Mouse (Mus musculus) mature B cell (primary cell): ENCODE data around the gene Ercc8.

Experiments used
- in situ Hi-C: fragments of 300-500 bp; cut with MboI; formaldehyde crosslinking; loops from 2 replicates; pipeline ENCODE4 v1.14.3; 2019

The Ercc8 gene

DNA sequence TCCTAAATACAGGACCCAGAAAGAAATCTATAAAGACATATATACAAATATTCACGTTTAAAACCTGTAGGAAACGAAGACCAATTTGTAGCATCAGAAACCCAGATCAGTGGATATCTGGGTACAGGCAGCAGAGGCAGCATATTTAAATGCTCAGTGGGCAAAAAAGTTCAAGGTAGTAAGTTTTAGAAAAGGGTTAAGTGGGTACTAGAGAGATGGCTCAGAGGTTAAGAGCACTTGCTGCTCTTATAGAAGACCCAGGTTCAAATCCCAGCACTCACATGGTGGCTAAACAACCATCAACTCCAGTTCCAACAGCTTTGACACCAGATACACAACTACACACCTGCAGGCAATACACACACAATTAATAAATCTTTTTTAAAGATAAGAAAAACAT lies 1.4 kb upstream of the Ercc8 start:
- in situ Hi-C loops, result loop anchor here (25.0 kb wide), 3 partner anchors 180 to 1220 kb away; partner anchors contain the start of genes Dimt1 and Ipo11

DNA sequence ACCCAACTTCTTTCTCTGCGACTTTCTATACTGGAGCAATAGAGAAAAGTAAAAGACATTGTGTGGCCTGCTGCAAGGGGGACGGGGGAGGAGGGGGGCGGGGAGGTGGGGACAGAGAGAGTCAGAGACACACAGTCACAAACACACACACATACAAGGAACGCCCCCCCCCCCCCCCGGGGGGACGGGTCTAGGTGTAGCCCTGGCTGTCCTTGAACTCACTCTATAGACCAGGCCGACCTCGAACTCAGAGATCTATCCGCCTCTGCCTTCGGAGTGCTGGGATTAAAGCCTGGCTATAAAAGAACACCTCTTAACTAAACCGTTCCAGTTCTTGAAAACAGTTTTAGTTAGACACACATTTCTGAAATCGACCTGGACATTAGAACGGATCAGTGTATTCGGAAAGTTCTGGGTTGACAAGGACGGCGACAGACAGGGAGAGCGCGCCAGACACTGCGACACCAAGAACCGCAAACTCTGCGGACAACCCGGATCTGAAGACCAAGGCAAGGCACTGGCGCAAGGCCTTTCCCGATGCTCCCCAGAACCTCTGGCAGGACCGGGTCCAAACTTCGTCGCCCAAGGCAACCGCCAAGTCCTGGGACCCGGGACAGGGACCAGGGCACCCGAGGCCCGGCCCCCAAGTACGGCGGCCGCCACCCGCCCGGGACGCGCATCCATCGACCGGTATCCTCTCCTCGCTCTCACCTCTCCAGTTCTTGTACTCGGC lies 633 bp upstream of the Ercc8 start:
- in situ Hi-C loops, result loop anchor here (25.0 kb wide), 3 partner anchors 179 to 1221 kb away; partner anchors contain the start of genes Dimt1 and Ipo11

DNA sequence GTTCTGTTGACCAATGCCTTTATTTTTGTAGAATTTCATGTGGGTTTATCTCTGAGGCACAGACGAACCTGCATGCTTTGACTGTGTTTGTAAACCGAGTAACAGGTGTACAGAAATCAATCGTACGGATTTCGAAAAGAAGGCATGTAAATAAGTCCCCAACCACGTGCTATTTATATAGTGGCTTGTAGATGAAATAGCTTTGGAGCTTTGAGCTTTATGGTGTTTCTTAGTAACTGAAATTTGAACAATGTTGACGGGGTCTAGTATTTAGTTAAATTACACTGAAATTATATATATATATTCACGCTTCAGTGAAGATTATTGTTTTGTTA lies 677 bp downstream of the Ercc8 start:
- in situ Hi-C loops, result loop anchor here (25.0 kb wide), 3 partner anchors 178 to 1222 kb away; partner anchors contain the start of genes Dimt1 and Ipo11

DNA sequence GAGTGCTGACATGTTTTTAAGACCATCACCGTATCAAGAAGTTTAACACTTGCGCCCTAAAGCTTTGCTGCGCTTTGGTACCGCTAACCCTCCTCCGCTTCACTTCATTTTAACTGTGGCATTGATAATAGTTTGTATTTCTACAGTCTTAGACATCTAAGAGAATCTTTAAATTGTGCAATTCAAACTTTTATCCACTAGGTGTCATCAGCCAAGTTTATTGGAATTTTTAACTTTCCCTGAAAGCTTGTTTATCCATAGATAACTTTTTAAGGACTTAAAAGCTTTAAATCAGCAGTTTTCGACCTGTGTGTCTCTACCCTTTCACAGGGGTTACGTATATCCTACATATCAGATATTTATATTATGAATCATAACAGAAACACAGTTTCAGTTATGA lies 1.4 kb downstream of the Ercc8 start:
- in situ Hi-C loops, result loop anchor here (25.0 kb wide), 3 partner anchors 177 to 1223 kb away; partner anchors contain the start of genes Dimt1 and Ipo11

DNA sequence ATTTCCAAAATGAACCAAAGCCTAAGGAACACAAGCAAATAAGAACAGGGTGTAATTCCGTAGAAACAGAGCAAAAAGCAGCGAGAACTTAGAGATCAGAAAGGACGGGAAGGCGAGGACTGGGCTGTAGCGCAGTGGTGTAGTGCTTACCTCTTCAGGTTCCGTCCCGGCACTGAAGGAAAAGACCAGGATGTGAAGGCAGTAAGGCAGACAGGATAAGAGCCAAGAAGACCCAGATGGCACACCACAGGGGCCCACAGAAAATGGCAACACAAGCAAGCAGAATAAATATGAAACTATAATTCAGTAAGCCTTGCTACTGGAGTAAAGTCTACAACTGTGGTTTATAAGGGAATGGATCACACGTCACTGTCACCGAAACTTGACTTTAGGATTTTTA lies 5.4 kb downstream of the Ercc8 start:
- in situ Hi-C loops, result loop anchor here (25.0 kb wide), 3 partner anchors 173 to 1227 kb away; partner anchors contain the start of genes Dimt1 and Ipo11

DNA sequence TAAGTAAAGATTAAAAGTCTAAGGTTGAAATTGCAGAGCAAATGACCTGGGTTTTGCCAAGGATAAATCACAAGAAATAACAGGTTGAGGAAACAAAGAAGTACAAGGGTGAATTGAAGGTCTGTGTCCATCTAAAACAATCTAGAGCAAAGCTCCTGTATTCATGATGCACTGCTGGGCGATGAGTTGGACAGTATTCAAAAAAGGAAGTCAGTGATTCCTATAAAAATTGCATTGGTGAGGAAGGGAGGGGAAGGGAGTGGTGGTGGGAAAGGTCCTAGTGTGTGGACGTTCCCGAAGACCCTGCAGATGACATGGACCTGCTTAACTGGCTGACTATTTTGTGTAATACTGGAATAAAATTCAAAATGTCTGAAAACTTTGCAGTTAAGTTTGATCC lies 6.1 kb downstream of the Ercc8 start:
- in situ Hi-C loops, result loop anchor here (25.0 kb wide), 3 partner anchors 173 to 1227 kb away; partner anchors contain the start of genes Dimt1 and Ipo11

DNA sequence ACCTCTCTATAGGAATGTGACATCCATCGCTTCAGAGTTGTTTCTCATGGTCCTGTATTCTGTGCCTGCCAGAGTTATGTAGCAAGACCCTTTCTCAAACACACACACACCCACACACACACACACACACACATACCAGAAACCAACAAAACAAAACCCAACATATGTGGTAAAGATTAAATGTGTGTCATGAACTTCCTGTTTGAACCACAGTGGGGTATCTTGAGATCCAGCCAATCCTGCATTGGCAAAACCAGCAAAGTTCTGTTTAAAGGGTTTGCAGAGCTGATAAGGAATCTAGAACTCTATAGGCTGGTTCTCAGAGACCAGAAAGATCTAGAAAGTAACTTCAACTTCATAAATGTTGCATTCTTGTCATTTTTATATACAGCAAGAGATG lies 11.5 kb downstream of the Ercc8 start:
- in situ Hi-C loops, result loop anchor here (25.0 kb wide), 3 partner anchors 167 to 1233 kb away; partner anchors contain the start of genes Dimt1 and Ipo11

DNA sequence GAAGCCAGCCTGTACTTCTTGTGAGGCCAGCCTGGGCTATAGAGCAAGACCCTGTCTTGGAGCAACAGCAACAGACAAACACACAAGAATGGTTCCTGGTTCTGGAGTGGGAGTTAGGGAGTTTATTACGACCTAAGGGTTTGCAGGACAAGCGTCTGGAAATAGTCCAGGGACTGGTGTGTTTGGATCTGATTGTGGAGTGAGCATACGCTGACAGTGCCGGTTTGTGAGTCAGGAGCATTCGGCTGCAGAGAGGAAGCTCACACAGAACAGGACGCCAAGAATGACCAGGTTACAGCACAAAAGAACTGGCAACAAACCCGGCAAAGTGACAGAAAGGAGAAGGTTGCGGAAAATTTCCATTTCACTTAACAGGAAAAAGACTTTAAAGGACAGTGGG lies 12.0 kb downstream of the Ercc8 start:
- in situ Hi-C loops, result loop anchor here (25.0 kb wide), 3 partner anchors 167 to 1233 kb away; partner anchors contain the start of genes Dimt1 and Ipo11

DNA sequence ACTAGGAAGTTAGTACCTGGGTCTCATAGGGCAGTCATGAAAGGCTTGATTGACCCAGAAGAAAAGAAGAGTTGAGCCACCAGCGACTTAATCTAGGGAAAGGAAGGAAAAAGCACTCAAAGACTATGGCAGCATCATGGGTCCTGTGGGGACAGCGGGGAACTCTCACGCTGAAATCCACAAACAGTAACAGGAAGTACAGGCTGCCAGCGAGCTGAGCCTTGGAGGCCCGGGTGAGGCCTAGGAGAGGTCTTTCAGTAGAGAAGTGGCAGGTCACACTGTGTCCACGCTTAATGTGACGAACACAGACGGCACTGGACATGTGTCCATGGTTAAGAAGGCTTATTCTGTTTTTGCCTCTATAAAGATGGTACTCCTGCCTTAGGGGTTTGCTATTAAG lies 21.1 kb downstream of the Ercc8 start:
- in situ Hi-C loops, result no loop called here

DNA sequence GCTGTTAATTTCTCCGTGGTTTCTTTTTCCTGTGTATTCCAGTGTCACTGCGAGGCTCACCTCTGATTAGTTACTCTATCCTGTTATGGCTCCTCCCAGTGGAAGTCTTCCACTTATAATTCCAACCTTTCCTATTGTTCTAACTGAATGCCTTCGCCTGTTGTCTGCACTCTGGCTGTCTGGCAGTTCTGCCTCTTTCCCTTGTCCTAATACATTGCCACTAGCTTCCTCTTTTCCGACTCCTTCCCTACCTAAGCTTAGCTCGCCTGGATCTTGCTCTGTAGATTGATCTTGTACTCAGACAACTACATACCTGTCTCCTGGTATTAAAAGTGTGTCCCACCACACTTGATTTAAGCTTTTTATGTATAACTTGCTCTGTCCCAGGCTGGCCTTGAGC lies 22.3 kb downstream of the Ercc8 start:
- in situ Hi-C loops, result no loop called here

DNA sequence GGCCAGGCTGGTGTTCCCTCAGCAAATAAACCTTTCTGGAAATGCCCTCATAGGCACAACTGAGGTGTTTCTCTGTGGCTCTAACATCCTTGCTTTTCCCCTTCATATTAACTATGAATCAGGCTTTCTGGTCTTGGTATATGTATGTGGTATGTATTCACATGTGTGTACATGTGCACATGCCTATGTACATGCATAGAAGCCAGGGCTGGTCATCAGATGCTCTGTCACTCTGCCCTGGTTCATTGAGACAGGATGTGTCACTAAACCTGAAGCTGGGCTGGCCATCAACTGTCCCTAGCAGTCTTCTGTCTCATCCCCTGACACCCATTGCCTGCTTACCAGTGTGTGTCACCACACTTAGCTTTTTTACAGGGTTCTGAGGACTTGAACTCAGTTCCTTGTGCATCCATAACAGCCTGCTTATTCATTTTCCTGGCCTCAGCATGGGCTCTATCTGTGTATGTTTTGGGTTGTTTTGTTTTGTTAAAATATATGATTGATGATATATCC lies 26.3 kb downstream of the Ercc8 start:
- in situ Hi-C loops, result no loop called here

DNA sequence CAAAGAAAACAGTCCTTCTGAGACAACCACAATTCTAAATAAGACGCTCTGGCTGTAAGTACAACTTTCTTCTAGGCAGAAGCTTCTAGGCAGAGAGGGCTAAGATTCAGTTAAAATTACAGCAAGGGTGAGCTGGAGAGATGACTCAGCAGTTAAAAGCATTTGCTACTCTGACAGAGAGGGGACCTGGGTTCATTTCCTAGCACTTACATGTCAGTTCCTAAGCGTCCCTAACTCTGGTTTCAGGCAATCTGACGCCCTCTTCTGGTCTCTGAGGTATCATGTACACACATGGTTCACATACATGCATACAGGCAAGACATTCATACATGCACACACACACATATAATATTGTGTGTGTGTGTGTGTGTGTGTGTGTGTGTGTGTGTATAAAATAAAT lies 27.0 kb downstream of the Ercc8 start:
- in situ Hi-C loops, result no loop called here

DNA sequence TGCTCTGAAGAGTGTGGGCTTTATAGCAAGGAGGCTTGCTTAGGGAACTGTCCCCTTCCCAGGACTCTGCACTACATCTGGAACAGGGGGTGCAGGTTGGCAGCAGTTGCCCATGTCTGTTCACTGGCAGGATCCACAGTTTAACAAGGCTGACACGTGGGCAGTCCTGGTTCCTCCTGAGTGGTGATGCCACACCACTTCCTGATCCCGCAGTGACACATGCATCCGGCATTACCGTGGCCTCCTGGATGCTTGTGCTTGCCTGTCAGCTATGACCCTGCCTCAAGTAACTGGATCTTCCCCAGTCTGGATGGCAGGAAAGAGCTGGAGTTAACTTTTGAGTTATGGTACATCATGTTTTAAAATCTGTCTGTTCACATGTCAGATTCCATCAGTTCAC lies 29.5 kb downstream of the Ercc8 start:
- in situ Hi-C loops, result no loop called here

DNA sequence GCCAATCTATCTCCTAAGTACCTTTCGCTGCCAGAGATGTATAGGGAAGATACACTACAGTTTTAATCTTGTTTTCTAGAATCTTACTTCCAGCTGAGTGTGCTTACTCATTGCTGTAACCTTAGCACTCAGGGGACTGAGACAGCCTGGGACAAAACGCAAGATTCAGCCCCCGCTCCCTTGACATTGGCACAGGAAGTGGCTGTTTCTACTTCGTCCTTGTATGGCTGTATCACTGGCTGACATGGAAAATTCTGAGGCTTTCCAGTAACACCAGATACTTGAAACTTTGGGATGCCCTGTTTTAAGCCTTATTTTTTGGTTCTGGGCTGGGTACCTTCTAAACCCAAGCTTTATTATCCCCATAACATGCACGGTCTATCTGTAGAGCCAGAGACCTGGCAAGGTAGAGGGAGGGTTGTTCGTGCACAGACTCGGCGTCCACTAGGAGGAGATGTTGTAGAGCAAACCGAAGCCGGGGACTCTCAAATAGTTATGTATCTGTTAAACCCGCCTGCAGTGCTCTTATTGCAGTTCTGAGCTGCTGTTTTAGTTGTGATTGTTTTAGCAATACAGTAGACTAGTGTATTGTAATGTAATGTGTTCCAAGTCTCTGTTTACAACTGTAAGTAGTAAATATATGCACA lies 32.7 kb downstream of the Ercc8 start:
- in situ Hi-C loops, result no loop called here

DNA sequence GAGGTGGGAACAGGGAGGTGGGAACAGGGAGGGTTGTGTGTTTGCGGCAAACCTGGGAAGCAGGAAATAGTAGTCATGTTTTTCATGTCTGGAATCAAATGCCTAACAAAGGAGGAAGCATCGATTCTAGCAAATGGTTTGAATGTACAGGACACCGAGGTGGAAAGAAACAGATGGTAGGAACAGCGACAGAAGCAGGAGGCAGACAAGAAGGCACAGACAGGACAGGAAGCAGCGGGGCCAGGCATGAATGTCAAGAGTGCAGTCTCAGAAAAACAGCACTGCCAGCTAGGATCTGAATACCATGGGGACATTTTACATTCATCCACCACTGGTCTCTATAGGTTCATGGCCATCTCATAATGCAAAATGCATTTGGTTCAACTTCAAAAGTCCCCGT lies 36.9 kb downstream of the Ercc8 start:
- in situ Hi-C loops, result no loop called here

DNA sequence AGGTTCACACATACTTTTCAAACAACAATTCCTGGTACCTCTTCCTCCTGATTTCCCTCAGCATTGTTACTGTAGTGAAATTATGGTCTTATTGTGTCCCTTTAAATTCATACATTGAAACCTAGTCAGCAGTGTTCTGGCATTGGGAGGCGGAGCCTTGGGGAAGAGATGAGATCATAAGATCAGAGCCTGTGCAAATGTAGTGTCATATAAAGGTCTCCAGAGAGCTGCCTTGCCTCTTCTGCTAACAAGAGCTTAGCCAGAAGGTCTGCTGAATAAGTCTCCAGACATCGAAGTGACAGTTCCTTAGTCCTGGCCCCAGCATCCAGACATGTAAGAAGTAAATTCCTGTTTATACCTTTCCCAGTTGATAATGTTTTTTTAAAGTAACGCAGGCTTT lies 46.3 kb downstream of the Ercc8 start:
- in situ Hi-C loops, result no loop called here

DNA sequence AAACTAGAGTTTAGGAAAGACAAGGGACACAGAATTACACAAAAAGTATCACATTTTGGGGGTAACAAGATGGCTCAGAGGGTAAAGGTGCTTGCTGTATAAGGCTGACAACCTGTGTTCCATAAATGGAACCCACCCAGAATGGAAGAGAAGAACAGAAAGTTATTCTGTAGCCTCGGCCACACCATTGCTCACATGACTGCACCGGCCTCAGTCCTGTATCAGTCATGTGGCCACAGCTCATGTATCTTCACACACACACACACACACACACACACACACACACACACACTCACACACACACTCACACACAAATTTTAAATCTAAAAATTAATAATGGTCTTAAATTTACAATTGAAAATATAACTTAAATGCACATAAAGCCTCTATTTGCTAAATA lies 48.9 kb downstream of the Ercc8 start:
- in situ Hi-C loops, result no loop called here

DNA sequence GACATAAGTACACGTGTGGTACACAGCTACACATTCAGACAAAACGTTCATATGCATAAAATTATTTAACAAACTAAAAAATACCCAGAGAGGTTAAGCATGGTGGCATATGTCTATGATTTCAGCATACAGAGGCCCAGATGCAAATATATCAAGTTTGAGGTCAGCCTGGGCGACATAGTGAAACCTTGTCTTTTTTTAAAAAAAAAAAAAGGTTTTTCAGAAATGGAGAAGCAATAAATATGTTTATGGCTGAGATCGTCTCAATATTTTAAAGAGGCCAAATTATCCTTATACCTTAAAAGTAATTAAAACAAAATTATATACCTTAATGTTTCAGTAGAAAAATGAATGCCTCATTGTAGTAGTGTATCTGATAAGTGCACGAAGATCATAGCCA lies 49.6 kb downstream of the Ercc8 start:
- in situ Hi-C loops, result no loop called here

DNA sequence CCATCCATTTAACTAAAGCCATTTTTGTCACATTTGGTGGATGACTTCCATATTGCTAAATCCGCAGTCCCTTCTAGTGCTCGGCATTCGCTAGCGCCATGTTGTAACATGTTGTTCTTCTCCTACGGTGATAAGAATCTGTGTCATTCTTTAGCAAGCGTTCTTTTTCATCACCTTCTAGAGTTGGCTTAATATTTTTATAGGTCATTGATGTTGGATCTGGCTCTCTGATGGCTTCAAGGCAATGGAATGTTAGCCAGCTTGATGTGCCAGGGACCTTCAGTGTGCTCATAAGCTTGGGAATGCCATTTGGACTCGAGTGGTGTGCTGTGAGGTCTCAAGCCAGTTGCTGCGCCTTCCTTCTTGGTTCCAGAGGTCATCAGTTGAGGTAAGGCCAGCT lies 52.4 kb downstream of the Ercc8 start:
- in situ Hi-C loops, result no loop called here

DNA sequence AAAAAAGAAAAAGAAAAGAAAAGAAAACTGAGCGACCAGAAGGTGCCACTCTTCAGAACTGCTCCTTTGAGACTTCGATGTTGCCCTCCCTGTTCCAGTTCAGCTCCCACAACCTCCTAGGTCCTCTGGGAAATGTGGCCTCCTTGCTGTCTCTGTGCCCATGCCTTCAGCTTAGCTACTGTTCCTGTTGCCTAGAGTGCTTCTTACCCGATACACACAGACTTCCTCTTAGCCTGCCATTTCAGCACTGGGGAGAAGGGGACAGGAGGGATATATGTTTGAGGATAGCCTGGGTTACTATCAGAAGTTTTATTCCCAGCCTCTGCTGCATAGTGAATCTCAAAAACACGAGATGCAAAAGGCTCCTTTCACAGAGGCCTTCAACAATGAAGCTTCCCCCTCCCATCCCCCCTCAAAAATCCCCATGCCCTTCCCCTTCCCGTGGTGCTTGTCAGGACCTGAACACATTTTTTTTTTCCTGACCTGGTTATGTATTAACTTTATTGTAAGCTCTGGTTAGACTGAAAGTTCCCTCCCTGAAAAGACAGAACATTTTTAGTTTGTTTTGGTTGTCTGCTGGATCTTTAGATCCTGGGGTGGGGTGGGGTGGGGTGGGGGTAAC lies 54.0 kb downstream of the Ercc8 start:
- in situ Hi-C loops, result no loop called here

DNA sequence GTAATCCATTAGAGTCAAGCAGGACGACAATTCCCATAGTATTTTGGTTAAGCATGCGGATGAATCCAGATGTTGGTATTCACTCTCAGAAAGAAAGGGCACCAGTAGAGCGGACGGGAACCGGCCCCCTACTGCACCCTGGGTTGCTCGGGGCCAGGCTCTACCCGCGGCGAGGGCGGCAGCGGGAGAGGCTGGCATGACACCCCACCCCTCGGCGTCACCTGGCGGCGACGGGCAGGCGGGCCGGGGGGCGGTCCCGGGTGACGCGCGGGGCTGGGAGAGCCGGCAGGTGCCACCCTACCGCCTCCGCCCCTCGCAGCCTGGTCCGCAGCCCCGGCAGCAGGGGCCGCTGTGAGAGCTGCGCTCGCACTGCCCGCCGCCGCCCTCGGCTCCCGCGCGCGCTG lies 55.6 kb downstream of the Ercc8 start, which contains the start of gene Elovl7:
Gene Elovl7 (plus strand): TSS at position 324 of the 404 bp plus-strand sequence.
- in situ Hi-C loops, result no loop called here

DNA sequence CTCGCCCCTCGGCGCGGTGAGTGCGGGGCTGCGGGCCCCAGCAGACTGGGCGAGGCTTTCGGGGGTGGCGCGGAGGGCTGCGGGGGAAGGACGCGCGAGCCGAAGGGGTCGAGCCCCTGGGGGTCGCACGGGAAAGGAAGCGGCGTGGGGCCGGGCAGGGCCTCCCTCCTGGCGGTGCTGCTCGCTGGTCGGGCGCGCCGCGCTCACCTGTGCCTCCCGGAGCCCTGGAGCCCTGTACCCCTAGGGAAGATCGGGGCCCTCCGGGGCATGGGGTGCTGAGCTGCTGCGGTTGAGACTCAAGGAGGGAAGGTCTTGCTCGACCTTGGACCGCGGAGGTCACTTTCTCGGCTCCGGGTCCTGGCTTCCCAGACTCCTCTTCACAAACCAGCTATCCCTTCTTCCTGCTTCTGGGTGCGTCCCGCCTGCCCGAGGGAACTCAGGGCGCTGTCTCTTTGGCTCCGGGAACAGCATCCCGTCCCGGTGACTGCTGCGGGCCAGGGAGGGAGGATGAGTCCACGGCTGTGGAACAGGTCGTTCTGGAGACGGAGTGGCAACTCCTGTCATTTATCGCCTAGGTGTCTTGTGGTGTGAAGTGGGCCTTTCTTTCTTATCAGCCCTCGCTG lies 56.1 kb downstream of the Ercc8 start:
- in situ Hi-C loops, result no loop called here
